Comparison of ENCODE assay signal across 8 mouse cellular contexts in the genomic region with DNA sequence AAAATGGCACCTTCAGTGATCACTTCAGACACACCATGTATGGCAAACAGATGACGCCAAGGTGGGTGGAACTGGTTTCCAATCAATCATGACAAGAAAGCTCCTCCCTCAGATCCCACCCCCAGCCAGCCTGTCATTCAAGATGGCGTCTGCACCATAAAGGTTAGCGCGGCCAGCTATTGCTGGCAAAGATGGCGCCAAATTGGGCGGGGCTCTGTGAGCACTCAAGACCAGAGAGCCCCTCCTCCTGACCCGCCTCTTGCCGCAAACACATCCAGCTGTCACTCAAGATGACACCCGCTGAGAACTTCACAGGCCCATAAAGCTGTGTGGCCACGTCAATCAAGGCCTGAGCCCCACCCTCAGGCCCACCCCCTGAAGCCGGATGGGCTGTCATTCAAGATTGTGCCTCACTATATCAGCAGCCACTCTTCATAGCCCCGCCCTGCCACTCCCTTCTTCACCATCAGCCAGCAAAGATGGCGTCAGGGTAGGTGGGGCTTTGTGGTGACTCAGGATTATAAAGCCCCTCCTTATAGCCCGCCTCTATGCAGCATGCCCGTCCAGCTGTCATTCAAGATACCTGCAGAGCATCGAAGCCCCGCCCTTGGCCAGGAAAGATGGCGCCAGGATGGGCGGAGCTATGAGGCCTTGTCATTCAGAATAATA. TPM values are rescaled to one million over a fixed set of nuclear protein-coding genes. Genes with fewer than 3 reads are reported as not detected.
DNase-seq lines count a peak whose midpoint lies in the region; ATAC-seq and TF ChIP-seq lines count a peak whose summit lies in the region.

No protein-coding gene starts in this region.

- peak; percentile 7 for DNase-seq in CD4-positive helper T cell, adult 2 months (ENCODE audit: low read depth, low spot score)
- DNase-seq in brain, embryonic 14.5 days (ENCODE audit: low read depth), result peak; percentile 100
- DNase-seq in heart, embryonic 10.5 days (ENCODE audit: low spot score), result peak; percentile 97
- peak; percentile 98 for DNase-seq in testis, postnatal 14 days (ENCODE audit: low spot score)

- no peaks in the 10 kb centered on the region for H3K4me1 ChIP-seq in embryonic fibroblast, embryonic 13.5 days (ENCODE audit: control insufficient read depth, insufficient read depth, low read length)
- no peaks in the 10 kb centered on the region for H3K4me1 ChIP-seq in heart, embryonic 10.5 days
- no peaks in the 10 kb centered on the region for H3K4me1 ChIP-seq in kidney, embryonic 14.5 days (ENCODE audit: control insufficient read depth, insufficient read depth, low read length)
- H3K4me1 ChIP-seq in limb, embryonic 13.5 days, result peaks cover 4% of the 10 kb centered on the region; the same call in 1 of the 2 replicates

- peaks cover 40% of the 10 kb centered on the region for H3K9me3 ChIP-seq in heart, embryonic 10.5 days
- peaks cover 37% of the 10 kb centered on the region for H3K9me3 ChIP-seq in kidney, embryonic 14.5 days (ENCODE audit: control insufficient read depth, low read length)
- H3K9me3 ChIP-seq in limb, embryonic 13.5 days, result peaks cover 45% of the 10 kb centered on the region

- H3K4me3 ChIP-seq in embryonic fibroblast, embryonic 13.5 days (ENCODE audit: insufficient read depth, low read length), result peak overlapping the region; percentile 49
- peak overlapping the region; percentile 68 for H3K4me3 ChIP-seq in heart, embryonic 10.5 days
- peak overlapping the region; percentile 66 for H3K4me3 ChIP-seq in kidney, embryonic 14.5 days (ENCODE audit: low read length)
- H3K4me3 ChIP-seq in limb, embryonic 13.5 days, result peak overlapping the region; percentile 65
- H3K4me3 ChIP-seq in myocyte, result peak overlapping the region; percentile 74

- TF ChIP-seq POLR2A in brain, embryonic 14.5 days (IDR thresholded peaks at IDR 0.05; ENCODE audit: borderline replicate concordance, extremely low read depth, insufficient read depth, insufficient read length, poor library complexity, severe bottlenecking), result no peak
- TF ChIP-seq POLR2A in embryonic fibroblast, embryonic 13.5 days (IDR thresholded peaks at IDR 0.05; ENCODE audit: low read depth, low read length), result no peak; the same call in 1 of the 2 replicates
- no peak for TF ChIP-seq POLR2A in myocyte (IDR thresholded peaks at IDR 0.05; ENCODE audit: insufficient read length, low read depth)

- no peaks in the 10 kb centered on the region for H3K27me3 ChIP-seq in heart, embryonic 10.5 days (ENCODE audit: insufficient read depth, poor library complexity, severe bottlenecking)
- H3K27me3 ChIP-seq in kidney, embryonic 14.5 days (ENCODE audit: control insufficient read depth, insufficient read depth, low read length), result no peaks in the 10 kb centered on the region
- H3K27me3 ChIP-seq in limb, embryonic 13.5 days, result no peaks in the 10 kb centered on the region
- no peaks in the 10 kb centered on the region for H3K27me3 ChIP-seq in myocyte (ENCODE audit: control insufficient read depth, insufficient read depth, insufficient read length)

- H3ac ChIP-seq in myocyte (ENCODE audit: control insufficient read depth, insufficient read length), result peak overlapping the region; percentile 15

- peaks cover 27% of the 10 kb centered on the region for H3K79me2 ChIP-seq in myocyte (ENCODE audit: control insufficient read depth, insufficient read depth)

- H3K4me2 ChIP-seq in kidney, embryonic 14.5 days (replicated peaks; ENCODE audit: low read depth, low read length), result peak overlapping the region; percentile 28
- H3K4me2 ChIP-seq in limb, embryonic 13.5 days (replicated peaks), result peak overlapping the region; percentile 57
- H3K4me2 ChIP-seq in myocyte (ENCODE audit: low read depth), result peak overlapping the region; percentile 60

- peak; percentile 81 for ATAC-seq in kidney, embryonic 14.5 days (ENCODE audit: low FRiP score, low TSS enrichment)
- peak; percentile 82 for ATAC-seq in limb, embryonic 13.5 days (ENCODE audit: low FRiP score, low read depth)

- peak overlapping the region; percentile 68; the same call in 1 of the 2 replicates for H3K9ac ChIP-seq in kidney, embryonic 14.5 days (ENCODE audit: low read depth, low read length)
- no peak overlapping the region for H3K9ac ChIP-seq in limb, embryonic 13.5 days

- H3K36me3 ChIP-seq in heart, embryonic 10.5 days, result peaks cover 42% of the 10 kb centered on the region
- H3K36me3 ChIP-seq in kidney, embryonic 14.5 days (ENCODE audit: control insufficient read depth, insufficient read depth, low read length), result peaks cover 16% of the 10 kb centered on the region; the same call in 1 of the 2 replicates
- H3K36me3 ChIP-seq in limb, embryonic 13.5 days, result peaks cover 33% of the 10 kb centered on the region
- peaks cover 22% of the 10 kb centered on the region for H3K36me3 ChIP-seq in myocyte (ENCODE audit: control insufficient read depth, insufficient read depth)

- 55% methylated on average over 19 of the region's 19 CpGs for WGBS in heart, embryonic 10.5 days
- WGBS in kidney, embryonic 14.5 days, result 53% methylated on average over 19 of the region's 19 CpGs
- WGBS in limb, embryonic 13.5 days, result 46% methylated on average over 19 of the region's 19 CpGs

- peak overlapping the region; percentile 89 for H3K27ac ChIP-seq in embryonic fibroblast, embryonic 13.5 days (ENCODE audit: insufficient read depth, low read length)
- peak overlapping the region; percentile 89 for H3K27ac ChIP-seq in heart, embryonic 10.5 days
- peak overlapping the region; percentile 88; the same call in 1 of the 2 replicates for H3K27ac ChIP-seq in kidney, embryonic 14.5 days (ENCODE audit: low read depth, low read length)
- H3K27ac ChIP-seq in limb, embryonic 13.5 days, result peak overlapping the region; percentile 88

- no peak for TF ChIP-seq CTCF in brain, embryonic 14.5 days (IDR thresholded peaks at IDR 0.05; ENCODE audit: borderline replicate concordance, extremely low read depth, insufficient read depth, insufficient read length)
- TF ChIP-seq CTCF in embryonic fibroblast, embryonic 13.5 days (IDR thresholded peaks at IDR 0.05; ENCODE audit: borderline replicate concordance, insufficient read depth, low read length), result no peak

TF ChIP-seq in myocyte, 11 proteins besides CTCF, POLR2A, EP300 and RAD21:
- TF ChIP-seq POLR2AphosphoS2 (IDR thresholded peaks at IDR 0.05; ENCODE audit: insufficient read length, low read depth) (peak; percentile 19), MYOD1 (IDR thresholded peaks at IDR 0.05; ENCODE audit: control insufficient read depth in 1 of 3, insufficient read length in 2 of 3, low read depth in 2 of 3) (peak in 1 of 3 experiments; percentile 43), SRF (IDR thresholded peaks at IDR 0.05; ENCODE audit: control insufficient read depth, insufficient read length, low read depth) (peak; percentile 76), MYOG (IDR thresholded peaks at IDR 0.05; ENCODE audit: control insufficient read depth in 1 of 3, insufficient read depth in 1 of 3, insufficient read length in 2 of 3, low read depth in 2 of 3) (no peak)

RNA-seq across cellular contexts. Expression of a gene that starts 1.8 kb away (rescaled TPM):
- 58.8 and 88.4 TPM in 2 replicates for polyA plus RNA-seq in brain, embryonic 14.5 days (2012; rRNA removed)
- 69.0 and 168 TPM in 2 replicates for polyA plus RNA-seq in embryonic fibroblast, embryonic 13.5 days (2011; ENCODE audit: insufficient read length, low read depth, missing spikeins)
- polyA plus RNA-seq in heart, embryonic 10.5 days (2016; fragmentation: Nextera tagmentation; extraction: Ambion mirVana), result 198 and 307 TPM in 2 replicates
- polyA plus RNA-seq in kidney, embryonic 14.5 days (2014; fragmentation: Nextera tagmentation; extraction: Ambion mirVana), result 111 and 222 TPM in 2 replicates
- polyA plus RNA-seq in limb, embryonic 13.5 days (2015; fragmentation: Nextera tagmentation; extraction: Ambion mirVana), result 230 and 252 TPM in 2 replicates
- polyA plus RNA-seq in myocyte (2012; fragmentation: generic; extraction: Trizol), result 39.2 TPM

RNA-seq across cellular contexts. Expression of a gene that starts 2.0 kb away (rescaled TPM):
- 21.1 and 38.4 TPM in 2 replicates for polyA plus RNA-seq in brain, embryonic 14.5 days (2012; rRNA removed)
- polyA plus RNA-seq in embryonic fibroblast, embryonic 13.5 days (2011; ENCODE audit: insufficient read length, low read depth, missing spikeins), result 1.5 and 4.9 TPM in 2 replicates
- 11.4 and 20.7 TPM in 2 replicates for polyA plus RNA-seq in heart, embryonic 10.5 days (2016; fragmentation: Nextera tagmentation; extraction: Ambion mirVana)
- 9.3 and 9.5 TPM in 2 replicates for polyA plus RNA-seq in kidney, embryonic 14.5 days (2014; fragmentation: Nextera tagmentation; extraction: Ambion mirVana)
- 13.4 and 14.9 TPM in 2 replicates for polyA plus RNA-seq in limb, embryonic 13.5 days (2015; fragmentation: Nextera tagmentation; extraction: Ambion mirVana)
- 1.1 TPM for polyA plus RNA-seq in myocyte (2012; fragmentation: generic; extraction: Trizol)

RNA-seq across cellular contexts. Expression of a gene that starts 32.1 kb away (rescaled TPM):
- 13.2 and 18.1 TPM in 2 replicates for polyA plus RNA-seq in brain, embryonic 14.5 days (2012; rRNA removed)
- polyA plus RNA-seq in embryonic fibroblast, embryonic 13.5 days (2011; ENCODE audit: insufficient read length, low read depth, missing spikeins), result 9.7 and 27.0 TPM in 2 replicates
- 9.4 and 17.2 TPM in 2 replicates for polyA plus RNA-seq in heart, embryonic 10.5 days (2016; fragmentation: Nextera tagmentation; extraction: Ambion mirVana)
- polyA plus RNA-seq in kidney, embryonic 14.5 days (2014; fragmentation: Nextera tagmentation; extraction: Ambion mirVana), result 4.7 and 6.0 TPM in 2 replicates
- 4.8 and 6.4 TPM in 2 replicates for polyA plus RNA-seq in limb, embryonic 13.5 days (2015; fragmentation: Nextera tagmentation; extraction: Ambion mirVana)
- 2.0 TPM for polyA plus RNA-seq in myocyte (2012; fragmentation: generic; extraction: Trizol)

Comparison
In these comparisons a context has a peak if more than half of its experiments do, and no peak if none do; other contexts are left out.
1. Peak in every context shown above with its lines: DNase-seq, ATAC-seq, H3K4me3 ChIP-seq and H3K27ac ChIP-seq.
2. DNase-seq: peak in every context shown above with its lines; median percentile 100 in brain, embryonic 14.5 days; 98 in testis, postnatal 14 days; 97 in heart, embryonic 10.5 days; 7 in CD4-positive helper T cell, adult 2 months.